Mouse (Mus musculus) liver, embryonic 14.5 days (tissue): Measurements from ENCODE around the gene Rps23. TPM values are rescaled to one million over a fixed set of nuclear protein-coding genes. Genes with fewer than 3 reads are reported as not detected.
A peak's percentile ranks its signal among the peaks of the same experiment; 100 is the strongest.

Source experiments
- ATAC-seq: fragments of 200-750 bp; cut with Nextera tagmentation; 2 replicates; pipeline ENCODE4 v1.8.0; 2017; ENCODE audit warnings: moderate number of reproducible peaks, mild to moderate bottlenecking, moderate library complexity; ENCODE audit not compliant: insufficient read depth
- DNase-seq, 3 experiments: peaks; one replicate each; pipeline ENCODE4 v3.0.0-alpha.2; 2012 to 2013; ENCODE audit warnings: low read depth in 3 of 3, low spot score in 3 of 3
- H3K27ac ChIP-seq: fragments of 300-500 bp; sonication (generic); 2 replicates; pipeline ENCODE4 v1.5.1; 2014; ENCODE audit warnings: moderate library complexity, mild to moderate bottlenecking, control low read depth, inconsistent platforms
- H3K27me3 ChIP-seq: fragments of 300-500 bp; sonication (generic); 2 replicates; pipeline ENCODE4 v1.6.1; 2014; ENCODE audit warnings: mild to moderate bottlenecking, low read length, moderate library complexity; ENCODE audit not compliant: control insufficient read depth, insufficient read depth
- H3K36me3 ChIP-seq: fragments of 300-500 bp; sonication (generic); replicated peaks from 2 replicates; pipeline ENCODE4 v1.6.1; 2014; ENCODE audit warnings: low read depth; ENCODE audit not compliant: control insufficient read depth, insufficient read depth
- H3K4me1 ChIP-seq, 2 experiments: fragments of 200-500 bp in 1 of 2; fragments of 300-500 bp in 1 of 2; sonication (generic) in 1 of 2; replicated peaks; 2 replicates each; pipeline ENCODE4 v1.6.1; 2012 to 2014; ENCODE audit warnings: antibody characterized with exemption in 1 of 2, inconsistent platforms in 1 of 2, low read length in 1 of 2; ENCODE audit not compliant: control insufficient read depth in 2 of 2, insufficient read depth in 2 of 2
- H3K4me2 ChIP-seq: fragments of 300-500 bp; sonication (generic); 2 replicates; pipeline ENCODE4 v1.6.1; 2014; ENCODE audit warnings: low read depth, mild to moderate bottlenecking, control low read depth, moderate library complexity
- H3K4me3 ChIP-seq, 2 experiments: fragments of 200-500 bp in 1 of 2; fragments of 300-500 bp in 1 of 2; sonication (generic) in 1 of 2; 2 replicates each; pipeline ENCODE4 v1.5.1; 2012 to 2014; ENCODE audit warnings: low read depth in 2 of 2, low read length in 2 of 2, mild to moderate bottlenecking in 2 of 2, control low read depth in 1 of 2, inconsistent platforms in 1 of 2, moderate library complexity in 1 of 2; ENCODE audit not compliant: insufficient read depth in 1 of 2
- H3K9ac ChIP-seq: fragments of 300-500 bp; sonication (generic); replicated peaks from 2 replicates; pipeline ENCODE4 v1.6.1; 2014; ENCODE audit warnings: mild to moderate bottlenecking, control low read depth, moderate library complexity
- H3K9me3 ChIP-seq: fragments of 300-500 bp; sonication (generic); 2 replicates; pipeline ENCODE4 v1.6.1; 2016; ENCODE audit warnings: low read length, mixed read lengths; ENCODE audit not compliant: control insufficient read depth
- CTCF ChIP-seq: IDR thresholded peaks from 2 replicates; pipeline ENCODE4 v1.5.1; 2016; ENCODE audit warnings: antibody characterized with exemption, low read depth, control low read depth
- EP300 ChIP-seq: IDR thresholded peaks from 2 replicates; pipeline ENCODE4 v1.6.1; 2016; ENCODE audit warnings: antibody characterized with exemption, low read depth
- WGBS: fragments of 180-500 bp; shearing (Covaris S2); extraction: QIAGEN DNeasy Blood & Tissue Kit; methylation state at CpG from one replicate; pipeline ENCODE4 v1.1.7; 2014; ENCODE audit not compliant: insufficient replicate concordance; 5-methylcytosine and 5-hydroxymethylcytosine counted together
- polyA plus RNA-seq, 2 experiments: library from polyadenylated mRNA; depleted of rRNA in 1 of 2; stranded (reverse) in 1 of 2; unstranded in 1 of 2; fragments of >200 nt; fragmentation: Nextera tagmentation in 1 of 2; extraction: Ambion mirVana in 1 of 2; gene quantifications; 2 replicates each; pipeline versions ENCODE4 v1.2.1 to v1.2.3; 2012 to 2014

Rps23 gene
- polyA plus RNA-seq, 2 experiments = 215 to 1,036 TPM

DNA sequence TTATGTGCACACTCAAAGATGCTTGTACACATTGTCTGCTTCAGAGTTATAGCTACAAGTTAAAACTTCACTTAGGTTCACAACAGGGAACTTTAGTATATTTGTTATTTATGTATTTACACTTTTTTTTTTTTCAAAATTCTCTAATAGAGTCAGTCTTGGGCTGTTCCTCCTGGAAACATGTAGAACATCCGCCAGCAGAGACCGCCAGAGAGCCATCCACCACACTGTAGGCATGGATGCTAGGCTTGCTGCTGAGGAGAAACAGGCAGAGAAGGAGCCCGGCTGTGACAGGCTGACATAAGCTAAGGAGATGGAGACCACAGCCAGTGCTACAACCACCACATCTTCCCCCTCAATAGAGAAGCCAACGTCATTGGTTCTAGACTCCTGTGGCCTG is 44.7 kb downstream of the Rps23 start:
- Histone ChIP-seq H3K4me1 (peaks cover 0 to 7% of the 10 kb centered on the region in 2 experiments; a peak in 2 of 4 replicates), H3K27ac (no peak overlapping the region), H3K9ac (no peak overlapping the region), H3K36me3 (no peaks in the 10 kb centered on the region), H3K27me3 (no peaks in the 10 kb centered on the region), H3K9me3 (no peaks in the 10 kb centered on the region), H3K4me2 (no peak overlapping the region), H3K4me3 (no peak overlapping the region)
- 7% methylated on average over 4 of the region's 4 CpGs for WGBS
- ATAC-seq (no peak), DNase-seq (peak; percentile 12 to 28 (median 22))
- TF ChIP-seq EP300 (no peak), CTCF (peak; percentile 82)

DNA sequence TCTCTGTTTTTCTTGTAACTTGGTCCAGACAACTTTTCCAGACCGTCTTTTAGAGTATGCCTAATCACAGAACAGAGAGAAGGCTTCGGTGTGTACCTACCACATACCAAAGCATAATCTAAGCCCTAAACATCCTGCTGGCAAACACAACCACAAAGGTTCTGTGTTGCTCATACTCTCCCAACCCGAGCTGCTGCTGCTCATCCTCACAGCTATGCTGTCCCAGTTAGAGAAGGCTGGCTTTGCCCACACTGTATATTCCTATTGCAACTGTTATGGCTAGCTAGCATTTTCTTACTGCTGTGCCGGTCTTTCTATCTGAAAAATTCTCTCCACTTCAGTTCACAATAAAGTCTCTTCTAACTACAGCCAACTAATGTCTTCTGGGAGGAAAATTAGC is 46.2 kb downstream of the Rps23 start:
- Histone ChIP-seq H3K4me1 (peaks cover 0 to 7% of the 10 kb centered on the region in 2 experiments; a peak in 2 of 4 replicates), H3K27ac (no peak overlapping the region), H3K4me3 (no peak overlapping the region), H3K27me3 (no peaks in the 10 kb centered on the region), H3K4me2 (no peak overlapping the region), H3K9ac (no peak overlapping the region), H3K9me3 (no peaks in the 10 kb centered on the region), H3K36me3 (no peaks in the 10 kb centered on the region)
- WGBS = 65% methylated on average over 4 of the region's 4 CpGs
- ATAC-seq (no peak), DNase-seq (no peak)
- no peak for TF ChIP-seq CTCF
- TF ChIP-seq EP300 = no peak

DNA sequence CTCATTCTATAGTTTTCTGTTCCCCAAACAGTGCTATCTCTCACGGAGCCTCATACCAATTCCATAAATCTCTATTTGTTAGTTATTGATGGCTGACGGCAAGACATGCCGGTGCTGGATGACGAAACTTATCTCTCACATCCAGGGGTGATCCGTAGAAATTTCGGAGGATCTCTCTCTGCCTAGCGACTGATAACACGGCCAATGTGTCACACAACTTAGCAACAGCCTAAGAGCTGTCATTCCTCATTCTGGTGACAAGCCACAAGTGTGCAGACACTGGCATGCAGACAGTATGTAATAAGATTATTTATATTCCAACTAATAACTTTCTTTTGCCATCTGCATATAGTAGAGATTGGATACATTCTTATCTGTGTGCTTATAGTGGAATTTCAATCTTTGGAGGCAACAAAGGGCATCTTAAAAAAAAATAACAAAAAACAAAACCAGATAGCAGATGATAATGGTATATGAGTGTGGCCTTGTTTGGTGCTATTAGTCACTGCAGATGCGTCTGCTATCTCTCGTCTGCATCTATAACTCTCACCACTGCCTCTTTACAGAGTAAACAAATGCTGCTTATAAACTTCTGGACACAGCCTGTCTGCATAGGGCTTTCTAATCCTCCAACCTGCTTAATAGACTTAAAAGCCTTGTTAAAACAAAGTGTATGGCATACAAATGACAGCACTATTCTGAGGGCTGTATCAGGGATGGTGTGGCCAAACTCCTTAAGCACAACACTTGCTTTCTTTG is 47.7 kb downstream of the Rps23 start:
- Histone ChIP-seq H3K4me1 (peaks cover 0 to 7% of the 10 kb centered on the region in 2 experiments; a peak in 2 of 4 replicates), H3K27ac (no peak overlapping the region), H3K9ac (no peak overlapping the region), H3K4me2 (no peak overlapping the region), H3K4me3 (no peak overlapping the region), H3K9me3 (no peaks in the 10 kb centered on the region), H3K36me3 (no peaks in the 10 kb centered on the region), H3K27me3 (no peaks in the 10 kb centered on the region)
- 47% methylated on average over 10 of the region's 10 CpGs for WGBS
- ATAC-seq = peak; percentile 83
- TF ChIP-seq EP300 (peak; percentile 41), CTCF (no peak)
- peak; percentile 20 to 48 (median 27) for DNase-seq

DNA sequence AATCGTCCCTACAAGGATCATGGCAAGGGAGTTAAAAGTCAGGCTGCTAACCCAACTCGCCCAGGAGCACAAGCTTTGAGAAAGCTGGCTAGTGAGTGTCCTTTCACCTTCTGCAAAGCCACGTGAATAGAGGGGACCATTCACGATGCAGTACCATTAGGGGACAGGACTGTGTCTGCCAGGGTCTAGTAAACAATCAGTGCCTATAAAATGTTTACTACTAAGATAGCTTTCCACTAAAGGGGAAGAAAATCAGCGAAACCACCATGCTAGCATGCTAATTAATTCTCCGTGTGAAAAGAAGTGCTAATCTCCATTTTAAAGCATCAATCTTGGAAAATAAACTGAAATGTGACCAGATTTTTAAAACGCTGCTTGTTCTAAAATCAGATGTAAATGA is 50.7 kb downstream of the Rps23 start:
- ATAC-seq = no peak
- Histone ChIP-seq H3K4me1 (peaks cover 0 to 7% of the 10 kb centered on the region in 2 experiments; a peak in 2 of 4 replicates), H3K4me2 (no peak overlapping the region), H3K9me3 (no peaks in the 10 kb centered on the region), H3K27ac (no peak overlapping the region), H3K4me3 (no peak overlapping the region), H3K9ac (no peak overlapping the region), H3K27me3 (no peaks in the 10 kb centered on the region), H3K36me3 (no peaks in the 10 kb centered on the region)
- no peak for TF ChIP-seq EP300
- no peak for TF ChIP-seq CTCF
- 51% methylated on average over 7 of the region's 7 CpGs for WGBS
- no peak for DNase-seq

Other genes with a start within 250 kb of the Rps23 start
- gene Atp6ap1l, start 17.6 kb upstream of the Rps23 start, polyA plus RNA-seq (2012; rRNA removed) = not detected in 2 replicates
- gene Atp6ap1l, start 17.6 kb upstream of the Rps23 start, polyA plus RNA-seq (2014; fragmentation: Nextera tagmentation; extraction: Ambion mirVana) = not detected in 2 replicates